Comparison of ENCODE assay signal across 8 mouse cellular contexts in genomic region chr19:5654720-5655298, GRCm38 (mm10). TPM values are rescaled to one million over a fixed set of nuclear protein-coding genes. Genes with fewer than 3 reads are reported as not detected.
DNase-seq lines count a peak whose midpoint lies in the region; ATAC-seq and TF ChIP-seq lines count a peak whose summit lies in the region.

No protein-coding gene starts in this region.

- peak overlapping the region; percentile 43 for H3K4me3 ChIP-seq in lung, embryonic 14.5 days (ENCODE audit: low read depth, low read length)
- H3K4me3 ChIP-seq in forebrain, embryonic 12.5 days (replicated peaks), result peak overlapping the region; percentile 41
- peak overlapping the region; percentile 42 for H3K4me3 ChIP-seq in limb, embryonic 14.5 days (replicated peaks; ENCODE audit: low read length)

- ATAC-seq in lung, embryonic 14.5 days (ENCODE audit: insufficient read depth), result peak; percentile 26
- ATAC-seq in forebrain, embryonic 12.5 days (ENCODE audit: low FRiP score), result no peak
- no peak; the same call in 1 of the 2 replicates for ATAC-seq in limb, embryonic 14.5 days (ENCODE audit: low FRiP score, low read depth)
- no peak for ATAC-seq in activated CD4-positive, CD25-positive, alpha-beta regulatory T cell, adult 4 months

- peak; percentile 57 for DNase-seq in lung, embryonic 14.5 days
- no peak for DNase-seq in lung, postnatal 10 days
- no peak for DNase-seq in limb, embryonic 14.5 days (ENCODE audit: low spot score)
- peak; percentile 43 for DNase-seq in retina, postnatal 1 day
- no peak for DNase-seq in frontal cortex, postnatal 14 days (ENCODE audit: low spot score in 2 of 2)
- no peak for DNase-seq in cerebellum, postnatal 36 days

- peak overlapping the region; percentile 46 for H3K9ac ChIP-seq in lung, embryonic 14.5 days
- H3K9ac ChIP-seq in forebrain, embryonic 12.5 days, result peak overlapping the region; percentile 30
- H3K9ac ChIP-seq in limb, embryonic 14.5 days (ENCODE audit: low read depth, low read length, severe bottlenecking), result peak overlapping the region; percentile 52

- 11% methylated on average over 43 of the region's 43 CpGs for WGBS in lung, embryonic 14.5 days
- 4% methylated on average over 43 of the region's 43 CpGs for WGBS in forebrain, embryonic 12.5 days
- WGBS in limb, embryonic 14.5 days, result 10% methylated on average over 43 of the region's 43 CpGs

- H3K27me3 ChIP-seq in lung, embryonic 14.5 days (ENCODE audit: insufficient read depth, low read length), result peaks cover 17% of the 10 kb centered on the region
- H3K27me3 ChIP-seq in forebrain, embryonic 12.5 days, result peaks cover 58% of the 10 kb centered on the region
- H3K27me3 ChIP-seq in limb, embryonic 14.5 days (ENCODE audit: control insufficient read depth, insufficient read depth, low read length), result peaks cover 18% of the 10 kb centered on the region; the same call in 1 of the 2 replicates

- no peak for TF ChIP-seq CTCF in lung, embryonic 14.5 days (IDR thresholded peaks at IDR 0.05; ENCODE audit: low read depth)

- no peaks in the 10 kb centered on the region for H3K9me3 ChIP-seq in lung, embryonic 14.5 days (ENCODE audit: low read depth, low read length)
- no peaks in the 10 kb centered on the region for H3K9me3 ChIP-seq in forebrain, embryonic 12.5 days
- H3K9me3 ChIP-seq in limb, embryonic 14.5 days (ENCODE audit: control insufficient read depth, low read length), result no peaks in the 10 kb centered on the region

- H3K4me1 ChIP-seq in lung, embryonic 14.5 days (ENCODE audit: insufficient read depth), result 0 out of 2 replicates have a peak, but pooled peaks cover 5% of the 10 kb centered on the region
- peaks cover 15% of the 10 kb centered on the region for H3K4me1 ChIP-seq in forebrain, embryonic 12.5 days
- peaks cover 14% of the 10 kb centered on the region for H3K4me1 ChIP-seq in limb, embryonic 14.5 days (ENCODE audit: control insufficient read depth, insufficient read depth, low read length)

- H3K36me3 ChIP-seq in lung, embryonic 14.5 days (ENCODE audit: insufficient read depth), result peaks cover 64% of the 10 kb centered on the region
- 0 out of 2 replicates have a peak, but pooled peaks cover 11% of the 10 kb centered on the region for H3K36me3 ChIP-seq in forebrain, embryonic 12.5 days (replicated peaks)
- H3K36me3 ChIP-seq in limb, embryonic 14.5 days (ENCODE audit: control insufficient read depth, insufficient read depth, low read length), result peaks cover 47% of the 10 kb centered on the region

- no peak for TF ChIP-seq POLR2A in limb, embryonic 14.5 days (IDR thresholded peaks at IDR 0.05; ENCODE audit: borderline replicate concordance, extremely low read depth, insufficient read depth, insufficient read length)

- peak overlapping the region; percentile 85 for H3K4me2 ChIP-seq in lung, embryonic 14.5 days
- H3K4me2 ChIP-seq in forebrain, embryonic 12.5 days, result peak overlapping the region; percentile 67
- peak overlapping the region; percentile 79 for H3K4me2 ChIP-seq in limb, embryonic 14.5 days (replicated peaks; ENCODE audit: low read depth, low read length, severe bottlenecking)

- no peak overlapping the region for H3K27ac ChIP-seq in lung, embryonic 14.5 days (ENCODE audit: low read depth)
- no peak overlapping the region for H3K27ac ChIP-seq in forebrain, embryonic 12.5 days
- H3K27ac ChIP-seq in limb, embryonic 14.5 days (replicated peaks; ENCODE audit: low read depth, low read length), result no peak overlapping the region

RNA-seq across cellular contexts. Expression of gene Sipa1, which starts 8.7 kb away (rescaled TPM):
- polyA plus RNA-seq in lung, embryonic 14.5 days (2014; fragmentation: Nextera tagmentation; extraction: Ambion mirVana), result 40.4 and 49.3 TPM in 2 replicates
- 16.3 and 16.8 TPM in 2 replicates for polyA plus RNA-seq in forebrain, embryonic 12.5 days (2016; fragmentation: Nextera tagmentation; extraction: Ambion mirVana)
- 62.5 and 86.0 TPM in 2 replicates for polyA plus RNA-seq in limb, embryonic 14.5 days (2012; rRNA removed)
- polyA plus RNA-seq in limb, embryonic 14.5 days (2014; fragmentation: Nextera tagmentation; extraction: Ambion mirVana), result 27.9 and 29.1 TPM in 2 replicates
- polyA plus RNA-seq in activated CD4-positive, CD25-positive, alpha-beta regulatory T cell, adult 4 months (2017; shearing (Covaris generic)), result 10 to 100 TPM; 22.3 to 22.4 TPM

RNA-seq across cellular contexts. Expression of gene Rela, which starts 17.5 kb away (rescaled TPM):
- 52.3 and 54.2 TPM in 2 replicates for polyA plus RNA-seq in lung, embryonic 14.5 days (2014; fragmentation: Nextera tagmentation; extraction: Ambion mirVana)
- 34.1 and 36.9 TPM in 2 replicates for polyA plus RNA-seq in forebrain, embryonic 12.5 days (2016; fragmentation: Nextera tagmentation; extraction: Ambion mirVana)
- 59.8 and 88.7 TPM in 2 replicates for polyA plus RNA-seq in limb, embryonic 14.5 days (2012; rRNA removed)
- 54.8 and 57.2 TPM in 2 replicates for polyA plus RNA-seq in limb, embryonic 14.5 days (2014; fragmentation: Nextera tagmentation; extraction: Ambion mirVana)
- polyA plus RNA-seq in activated CD4-positive, CD25-positive, alpha-beta regulatory T cell, adult 4 months (2017; shearing (Covaris generic)), result 100 to 1,000 TPM in 1 of 2 experiments, 10 to 100 TPM in 1; 96.1 to 107 TPM

RNA-seq across cellular contexts. Expression of gene Map3k11, which starts 33.7 kb away (rescaled TPM):
- 36.6 TPM in 2 replicates for polyA plus RNA-seq in lung, embryonic 14.5 days (2014; fragmentation: Nextera tagmentation; extraction: Ambion mirVana)
- polyA plus RNA-seq in forebrain, embryonic 12.5 days (2016; fragmentation: Nextera tagmentation; extraction: Ambion mirVana), result 19.2 and 22.2 TPM in 2 replicates
- 30.1 and 38.9 TPM in 2 replicates for polyA plus RNA-seq in limb, embryonic 14.5 days (2012; rRNA removed)
- 19.0 and 20.7 TPM in 2 replicates for polyA plus RNA-seq in limb, embryonic 14.5 days (2014; fragmentation: Nextera tagmentation; extraction: Ambion mirVana)
- polyA plus RNA-seq in activated CD4-positive, CD25-positive, alpha-beta regulatory T cell, adult 4 months (2017; shearing (Covaris generic)), result 1 to 10 TPM; 7.8 to 9.2 TPM

RNA-seq across cellular contexts. Expression of gene Pcnx3, which starts 33.9 kb away (rescaled TPM):
- 28.4 and 35.2 TPM in 2 replicates for polyA plus RNA-seq in lung, embryonic 14.5 days (2014; fragmentation: Nextera tagmentation; extraction: Ambion mirVana)
- polyA plus RNA-seq in forebrain, embryonic 12.5 days (2016; fragmentation: Nextera tagmentation; extraction: Ambion mirVana), result 32.4 and 35.1 TPM in 2 replicates
- 101 and 160 TPM in 2 replicates for polyA plus RNA-seq in limb, embryonic 14.5 days (2012; rRNA removed)
- 31.8 and 32.3 TPM in 2 replicates for polyA plus RNA-seq in limb, embryonic 14.5 days (2014; fragmentation: Nextera tagmentation; extraction: Ambion mirVana)
- polyA plus RNA-seq in activated CD4-positive, CD25-positive, alpha-beta regulatory T cell, adult 4 months (2017; shearing (Covaris generic)), result 10 to 100 TPM; 20.6 to 21.7 TPM

RNA-seq across cellular contexts. Expression of gene Kat5, which starts 44.8 kb away (rescaled TPM):
- 25.5 and 33.4 TPM in 2 replicates for polyA plus RNA-seq in lung, embryonic 14.5 days (2014; fragmentation: Nextera tagmentation; extraction: Ambion mirVana)
- 65.7 and 77.2 TPM in 2 replicates for polyA plus RNA-seq in forebrain, embryonic 12.5 days (2016; fragmentation: Nextera tagmentation; extraction: Ambion mirVana)
- 115 and 127 TPM in 2 replicates for polyA plus RNA-seq in limb, embryonic 14.5 days (2012; rRNA removed)
- 27.4 and 34.6 TPM in 2 replicates for polyA plus RNA-seq in limb, embryonic 14.5 days (2014; fragmentation: Nextera tagmentation; extraction: Ambion mirVana)
- polyA plus RNA-seq in activated CD4-positive, CD25-positive, alpha-beta regulatory T cell, adult 4 months (2017; shearing (Covaris generic)), result 10 to 100 TPM; 21.9 to 37.3 TPM

Comparison
In these comparisons a context has a peak if more than half of its experiments do, and no peak if none do; other contexts are left out.
1. DNase-seq: peak in lung, embryonic 14.5 days (single experiment) and retina, postnatal 1 day (single experiment); none in lung, postnatal 10 days (single experiment), limb, embryonic 14.5 days (single experiment), frontal cortex, postnatal 14 days (0 of 2) and cerebellum, postnatal 36 days (0 of 2).
2. Peak in every context shown above with its lines, with median percentiles within 50 percentile points of each other: H3K4me2 ChIP-seq, H3K4me3 ChIP-seq and H3K9ac ChIP-seq.